Mouse (Mus musculus) C2C12 (cell line): ENCODE results near the gene Cacna2d1. TPM values are rescaled to one million over a fixed set of nuclear protein-coding genes. Genes with fewer than 3 reads are reported as not detected.

Source experiments
- H3K27me3 ChIP-seq: one replicate; pipeline ENCODE4 v1.6.1; 2011; ENCODE audit not compliant: control insufficient read depth, insufficient read depth, insufficient read length
- H3K36me3 ChIP-seq: one replicate; pipeline ENCODE4 v1.6.1; 2011; ENCODE audit not compliant: control insufficient read depth, insufficient read depth
- H3K4me3 ChIP-seq: one replicate; pipeline ENCODE4 v1.5.1; 2011; ENCODE audit warnings: mild to moderate bottlenecking, control low read depth; ENCODE audit not compliant: poor library complexity, insufficient read depth, severe bottlenecking
- H3K79me2 ChIP-seq: one replicate; pipeline ENCODE4 v1.6.1; 2011; ENCODE audit not compliant: control insufficient read depth, insufficient read depth
- H3K79me3 ChIP-seq: one replicate; pipeline ENCODE4 v1.6.1; 2011; ENCODE audit warnings: low read depth, control low read depth
- H3ac ChIP-seq: one replicate; pipeline ENCODE3; 2011; ENCODE audit warnings: low read depth; ENCODE audit not compliant: control insufficient read depth, insufficient read length
- CEBPB ChIP-seq: IDR thresholded peaks from one replicate; pipeline ENCODE4 v1.6.1; 2011; ENCODE audit warnings: low read depth, mild to moderate bottlenecking, control low read depth, moderate library complexity
- CTCF ChIP-seq: IDR thresholded peaks from one replicate; pipeline ENCODE4 v1.5.1; 2011; ENCODE audit not compliant: control insufficient read depth, insufficient read depth, insufficient read length
- FOSL1 ChIP-seq: IDR thresholded peaks from one replicate; pipeline ENCODE4 v1.8.0; 2011; ENCODE audit warnings: mild to moderate bottlenecking, low read length; ENCODE audit not compliant: poor library complexity, insufficient read depth, severe bottlenecking
- MAX ChIP-seq: IDR thresholded peaks from one replicate; pipeline ENCODE4 v1.6.1; 2011; ENCODE audit warnings: mild to moderate bottlenecking, control low read depth
- MYOD1 ChIP-seq: IDR thresholded peaks from one replicate; pipeline ENCODE4 v1.6.1; 2011; ENCODE audit warnings: low read depth; ENCODE audit not compliant: control insufficient read depth, insufficient read length
- MYOG ChIP-seq: IDR thresholded peaks from one replicate; pipeline ENCODE4 v1.6.1; 2011; ENCODE audit not compliant: control insufficient read depth, insufficient read length; ENCODE audit errors: extremely low read depth
- USF1 ChIP-seq: IDR thresholded peaks from one replicate; pipeline ENCODE4 v1.6.1; 2011; ENCODE audit warnings: low read depth, mild to moderate bottlenecking, control low read depth, moderate library complexity
- polyA plus RNA-seq: library from polyadenylated mRNA; unstranded; fragments of >200 nt; fragmentation: generic; extraction: Trizol; gene quantifications from one replicate; pipeline ENCODE4 v1.2.1, GENCODE M21; 2012; ENCODE audit warnings: missing spikeins

Gene Cacna2d1
- polyA plus RNA-seq, 1 experiment, result 20.4 TPM

DNA sequence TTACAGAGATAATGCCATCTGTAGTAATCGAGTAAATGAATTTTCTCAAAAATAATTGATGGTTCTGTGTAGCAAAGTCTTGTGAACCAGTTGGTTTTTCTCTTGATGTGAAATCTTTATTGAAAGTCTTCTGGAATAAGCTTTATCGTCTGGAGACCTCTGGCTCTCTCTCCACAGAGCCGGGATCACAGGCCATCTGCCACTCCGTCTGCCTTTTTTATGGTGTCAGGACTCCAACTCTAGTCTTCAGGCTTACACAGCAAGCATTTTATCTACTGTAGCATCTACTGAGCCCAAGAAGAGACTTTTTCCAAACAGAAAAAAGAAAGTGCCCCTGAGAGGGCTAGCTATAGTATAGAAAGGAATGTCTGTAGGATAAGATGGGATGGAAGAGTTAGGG, 160.9 kb downstream of the Cacna2d1 start:
- no peak for TF ChIP-seq MYOG
- TF ChIP-seq FOSL1, result no peak
- TF ChIP-seq CTCF, result no peak

GRCm38 (mm10) chr5:16098766-16099165, 164.3 kb downstream of the Cacna2d1 start:
- H3K27me3 ChIP-seq, result no peaks in the 10 kb centered on the region
- no peaks in the 10 kb centered on the region for H3K36me3 ChIP-seq
- TF ChIP-seq MYOD1 (no peak), CEBPB (no peak), USF1 (no peak), CTCF (no peak), MAX (no peak), MYOG (no peak)
- H3ac ChIP-seq, result no peak overlapping the region
- no peaks in the 10 kb centered on the region for H3K79me2 ChIP-seq
- H3K4me3 ChIP-seq, result no peak overlapping the region
- H3K79me3 ChIP-seq, result peaks cover 1% of the 10 kb centered on the region

More for the DNA sequence above, 160.9 kb downstream of the Cacna2d1 start:
- Histone ChIP-seq H3K79me2 (no peaks in the 10 kb centered on the region), H3K36me3 (no peaks in the 10 kb centered on the region), H3ac (no peak overlapping the region), H3K27me3 (no peaks in the 10 kb centered on the region), H3K4me3 (no peak overlapping the region), H3K79me3 (no peaks in the 10 kb centered on the region)

GRCm38 (mm10) chr5:16101820-16102219, 167.3 kb downstream of the Cacna2d1 start:
- Histone ChIP-seq H3K79me2 (no peaks in the 10 kb centered on the region), H3K79me3 (peaks cover 2% of the 10 kb centered on the region), H3K4me3 (no peak overlapping the region), H3K27me3 (no peaks in the 10 kb centered on the region), H3K36me3 (no peaks in the 10 kb centered on the region), H3ac (no peak overlapping the region)
- no peak for TF ChIP-seq MYOG
- no peak for TF ChIP-seq MYOD1
- TF ChIP-seq FOSL1, result no peak
- no peak for TF ChIP-seq CTCF
- TF ChIP-seq CEBPB, result no peak

GRCm38 (mm10) chr5:16105701-16106100, 171.2 kb downstream of the Cacna2d1 start:
- H3K36me3 ChIP-seq, result no peaks in the 10 kb centered on the region
- no peak overlapping the region for H3ac ChIP-seq
- H3K79me3 ChIP-seq, result peaks cover 2% of the 10 kb centered on the region
- TF ChIP-seq CEBPB (no peak), MAX (no peak), MYOD1 (no peak), USF1 (no peak), CTCF (no peak), MYOG (no peak), FOSL1 (no peak)
- no peak overlapping the region for H3K4me3 ChIP-seq
- no peaks in the 10 kb centered on the region for H3K27me3 ChIP-seq
- no peaks in the 10 kb centered on the region for H3K79me2 ChIP-seq

GRCm38 (mm10) chr5:16110643-16111042, 176.2 kb downstream of the Cacna2d1 start:
- no peaks in the 10 kb centered on the region for H3K79me2 ChIP-seq
- H3K79me3 ChIP-seq, result no peaks in the 10 kb centered on the region
- no peak overlapping the region for H3ac ChIP-seq
- no peaks in the 10 kb centered on the region for H3K27me3 ChIP-seq
- no peak for TF ChIP-seq MYOG
- no peak for TF ChIP-seq MYOD1
- TF ChIP-seq CTCF, result no peak
- no peak for TF ChIP-seq USF1
- TF ChIP-seq CEBPB, result no peak
- no peak for TF ChIP-seq FOSL1
- TF ChIP-seq MAX, result no peak
- H3K4me3 ChIP-seq, result no peak overlapping the region
- no peaks in the 10 kb centered on the region for H3K36me3 ChIP-seq

- no peak overlapping the region for H3ac ChIP-seq
- no peak for TF ChIP-seq USF1
- no peak for TF ChIP-seq MYOG
- TF ChIP-seq MYOD1, result no peak
- no peaks in the 10 kb centered on the region for H3K79me3 ChIP-seq
- H3K27me3 ChIP-seq, result no peaks in the 10 kb centered on the region
- H3K36me3 ChIP-seq, result no peaks in the 10 kb centered on the region
- no peaks in the 10 kb centered on the region for H3K79me2 ChIP-seq
- H3K4me3 ChIP-seq, result no peak overlapping the region
These were observed 179.4 kb downstream of the Cacna2d1 start for GRCm38 (mm10) chr5:16113879-16114278.
